Mouse (Mus musculus): ENCODE measurements around the gene Elp6. TPM values are rescaled to one million over a fixed set of nuclear protein-coding genes. Genes with fewer than 3 reads are reported as not detected.

Gene Elp6
- polyA plus RNA-seq, 1 experiment from 2014 or later: 40.9 TPM

GRCm38 (mm10) chr9:110334849-110335248 lies 29.9 kb downstream of the Elp6 start:
- no peak overlapping the region for H3K27ac ChIP-seq
- H3K9ac ChIP-seq (replicated peaks): no peak overlapping the region
- H3K4me3 ChIP-seq (replicated peaks): no peak overlapping the region
- no peak for ATAC-seq (ENCODE audit: insufficient number of reproducible peaks, insufficient read depth, low FRiP score, low TSS enrichment, low read depth)
- WGBS: 70% methylated on average over 8 of the region's 8 CpGs
- no peak overlapping the region for H3K4me2 ChIP-seq
- H3K9me3 ChIP-seq: no peaks in the 10 kb centered on the region
- no peaks in the 10 kb centered on the region for H3K27me3 ChIP-seq
- no peaks in the 10 kb centered on the region for H3K36me3 ChIP-seq
- peaks cover 21% of the 10 kb centered on the region for H3K4me1 ChIP-seq (replicated peaks)

GRCm38 (mm10) chr9:110340037-110340750 lies 35.2 kb downstream of the Elp6 start:
- Histone ChIP-seq H3K27me3 (no peaks in the 10 kb centered on the region), H3K4me3 (replicated peaks) (no peak overlapping the region), H3K4me1 (replicated peaks) (peaks cover 5% of the 10 kb centered on the region), H3K9me3 (no peaks in the 10 kb centered on the region), H3K27ac (no peak overlapping the region), H3K9ac (replicated peaks) (no peak overlapping the region), H3K4me2 (no peak overlapping the region), H3K36me3 (no peaks in the 10 kb centered on the region)
- no peak for ATAC-seq (ENCODE audit: insufficient number of reproducible peaks, insufficient read depth, low FRiP score, low TSS enrichment, low read depth)
- 84% methylated on average over 5 of the region's 5 CpGs for WGBS

GRCm38 (mm10) chr9:110342008-110342407 lies 37.0 kb downstream of the Elp6 start:
- peaks cover 11% of the 10 kb centered on the region for H3K4me1 ChIP-seq (replicated peaks)
- no peak overlapping the region for H3K4me2 ChIP-seq
- H3K9me3 ChIP-seq: no peaks in the 10 kb centered on the region
- H3K27ac ChIP-seq: no peak overlapping the region
- no peaks in the 10 kb centered on the region for H3K27me3 ChIP-seq
- no peak overlapping the region for H3K4me3 ChIP-seq (replicated peaks)
- ATAC-seq (ENCODE audit: insufficient number of reproducible peaks, insufficient read depth, low FRiP score, low TSS enrichment, low read depth): no peak
- 71% methylated on average over 8 of the region's 8 CpGs for WGBS
- H3K9ac ChIP-seq (replicated peaks): no peak overlapping the region
- no peaks in the 10 kb centered on the region for H3K36me3 ChIP-seq

GRCm38 (mm10) chr9:110343805-110344204 lies 38.8 kb downstream of the Elp6 start:
- no peak overlapping the region for H3K9ac ChIP-seq (replicated peaks)
- no peak overlapping the region for H3K4me2 ChIP-seq
- 70% methylated on average over 6 of the region's 6 CpGs for WGBS
- H3K36me3 ChIP-seq: no peaks in the 10 kb centered on the region
- no peak for ATAC-seq (ENCODE audit: insufficient number of reproducible peaks, insufficient read depth, low FRiP score, low TSS enrichment, low read depth)
- no peaks in the 10 kb centered on the region for H3K27me3 ChIP-seq
- H3K9me3 ChIP-seq: no peaks in the 10 kb centered on the region
- peaks cover 11% of the 10 kb centered on the region for H3K4me1 ChIP-seq (replicated peaks)
- no peak overlapping the region for H3K4me3 ChIP-seq (replicated peaks)
- H3K27ac ChIP-seq: no peak overlapping the region

- WGBS: 29% methylated on average over 7 of the region's 7 CpGs
- Histone ChIP-seq H3K36me3 (no peaks in the 10 kb centered on the region), H3K27me3 (no peaks in the 10 kb centered on the region), H3K9me3 (no peaks in the 10 kb centered on the region), H3K27ac (peak overlapping the region; percentile 56; the same call in 1 of the 2 replicates), H3K4me2 (no peak overlapping the region), H3K9ac (replicated peaks) (peak overlapping the region; percentile 1; the same call in 1 of the 2 replicates), H3K4me1 (replicated peaks) (peaks cover 11% of the 10 kb centered on the region), H3K4me3 (replicated peaks) (no peak overlapping the region)
- ATAC-seq (ENCODE audit: insufficient number of reproducible peaks, insufficient read depth, low FRiP score, low TSS enrichment, low read depth): no peak
Observed at GRCm38 (mm10) chr9:110345057-110345739, 40.2 kb downstream of the Elp6 start.

- no peak overlapping the region for H3K9ac ChIP-seq (replicated peaks)
- no peak for ATAC-seq (ENCODE audit: insufficient number of reproducible peaks, insufficient read depth, low FRiP score, low TSS enrichment, low read depth)
- peaks cover 11% of the 10 kb centered on the region for H3K4me1 ChIP-seq (replicated peaks)
- H3K27ac ChIP-seq: no peak overlapping the region
- no peaks in the 10 kb centered on the region for H3K9me3 ChIP-seq
- 80% methylated on average over 4 of the region's 4 CpGs for WGBS
- H3K36me3 ChIP-seq: no peaks in the 10 kb centered on the region
- H3K27me3 ChIP-seq: no peaks in the 10 kb centered on the region
- no peak overlapping the region for H3K4me3 ChIP-seq (replicated peaks)
- H3K4me2 ChIP-seq: no peak overlapping the region
Observed at GRCm38 (mm10) chr9:110348899-110349298, 43.9 kb downstream of the Elp6 start.

GRCm38 (mm10) chr9:110350188-110350587 lies 45.2 kb downstream of the Elp6 start:
- Histone ChIP-seq H3K27ac (no peak overlapping the region), H3K9ac (replicated peaks) (no peak overlapping the region), H3K9me3 (no peaks in the 10 kb centered on the region), H3K4me3 (replicated peaks) (no peak overlapping the region), H3K4me1 (replicated peaks) (peaks cover 6% of the 10 kb centered on the region), H3K36me3 (peaks cover 10% of the 10 kb centered on the region; the same call in 1 of the 2 replicates), H3K27me3 (no peaks in the 10 kb centered on the region), H3K4me2 (no peak overlapping the region)
- WGBS: 70% methylated on average over 5 of the region's 5 CpGs
- ATAC-seq (ENCODE audit: insufficient number of reproducible peaks, insufficient read depth, low FRiP score, low TSS enrichment, low read depth): no peak

- Histone ChIP-seq H3K9me3 (no peaks in the 10 kb centered on the region), H3K4me1 (replicated peaks) (peaks cover 2% of the 10 kb centered on the region), H3K4me2 (no peak overlapping the region), H3K4me3 (replicated peaks) (no peak overlapping the region), H3K36me3 (peaks cover 14% of the 10 kb centered on the region; the same call in 1 of the 2 replicates), H3K27ac (no peak overlapping the region), H3K9ac (replicated peaks) (no peak overlapping the region), H3K27me3 (no peaks in the 10 kb centered on the region)
- no peak for ATAC-seq (ENCODE audit: insufficient number of reproducible peaks, insufficient read depth, low FRiP score, low TSS enrichment, low read depth)
- 81% methylated on average over 5 of the region's 5 CpGs for WGBS
Observed at GRCm38 (mm10) chr9:110350612-110351011, 45.6 kb downstream of the Elp6 start.

GRCm38 (mm10) chr9:110351350-110351749 lies 46.4 kb downstream of the Elp6 start:
- WGBS: 87% methylated on average over 2 of the region's 2 CpGs
- ATAC-seq (ENCODE audit: insufficient number of reproducible peaks, insufficient read depth, low FRiP score, low TSS enrichment, low read depth): no peak

GRCm38 (mm10) chr9:110351932-110352632 lies 47.1 kb downstream of the Elp6 start:
- H3K4me3 ChIP-seq (replicated peaks): no peak overlapping the region
- H3K27ac ChIP-seq: no peak overlapping the region
- WGBS: 89% methylated on average over 8 of the region's 8 CpGs
- no peak for ATAC-seq (ENCODE audit: insufficient number of reproducible peaks, insufficient read depth, low FRiP score, low TSS enrichment, low read depth)
- no peaks in the 10 kb centered on the region for H3K27me3 ChIP-seq
- peaks cover 22% of the 10 kb centered on the region; the same call in 1 of the 2 replicates for H3K36me3 ChIP-seq
- H3K9ac ChIP-seq (replicated peaks): no peak overlapping the region
- no peaks in the 10 kb centered on the region for H3K9me3 ChIP-seq
- no peaks in the 10 kb centered on the region for H3K4me1 ChIP-seq (replicated peaks)
- H3K4me2 ChIP-seq: no peak overlapping the region

More at GRCm38 (mm10) chr9:110351350-110351749, 46.4 kb downstream of the Elp6 start:
- Histone ChIP-seq H3K27me3 (no peaks in the 10 kb centered on the region), H3K36me3 (peaks cover 20% of the 10 kb centered on the region; the same call in 1 of the 2 replicates), H3K9me3 (no peaks in the 10 kb centered on the region), H3K4me3 (replicated peaks) (no peak overlapping the region), H3K4me1 (replicated peaks) (no peaks in the 10 kb centered on the region), H3K4me2 (no peak overlapping the region), H3K27ac (no peak overlapping the region), H3K9ac (replicated peaks) (no peak overlapping the region)

- no peak for ATAC-seq (ENCODE audit: insufficient number of reproducible peaks, insufficient read depth, low FRiP score, low TSS enrichment, low read depth)
- H3K27me3 ChIP-seq: no peaks in the 10 kb centered on the region
- no peak overlapping the region for H3K9ac ChIP-seq (replicated peaks)
- no peak overlapping the region for H3K27ac ChIP-seq
- H3K9me3 ChIP-seq: no peaks in the 10 kb centered on the region
- no peaks in the 10 kb centered on the region for H3K4me1 ChIP-seq (replicated peaks)
- H3K4me2 ChIP-seq: no peak overlapping the region
- no peak overlapping the region for H3K4me3 ChIP-seq (replicated peaks)
- 74% methylated on average over 2 of the region's 2 CpGs for WGBS
- peaks cover 37% of the 10 kb centered on the region for H3K36me3 ChIP-seq
Observed at GRCm38 (mm10) chr9:110358341-110358740, 53.4 kb downstream of the Elp6 start.

Data from limb, embryonic 12.5 days (tissue).